Mouse (Mus musculus) megakaryocyte-erythroid progenitor cell, adult 5 weeks (primary cell): Measurements from ENCODE around the gene H2-Q7. TPM values are rescaled to one million over a fixed set of nuclear protein-coding genes. Genes with fewer than 3 reads are reported as not detected.

Source experiments
- polyA plus RNA-seq: library from polyadenylated mRNA; stranded (reverse); fragments of >175 nt; gene quantifications from 2 replicates; pipeline ENCODE4 v1.2.3, GENCODE M21; 2012

The H2-Q7 gene
- 180 and 308 TPM in 2 replicates for polyA plus RNA-seq

DNA sequence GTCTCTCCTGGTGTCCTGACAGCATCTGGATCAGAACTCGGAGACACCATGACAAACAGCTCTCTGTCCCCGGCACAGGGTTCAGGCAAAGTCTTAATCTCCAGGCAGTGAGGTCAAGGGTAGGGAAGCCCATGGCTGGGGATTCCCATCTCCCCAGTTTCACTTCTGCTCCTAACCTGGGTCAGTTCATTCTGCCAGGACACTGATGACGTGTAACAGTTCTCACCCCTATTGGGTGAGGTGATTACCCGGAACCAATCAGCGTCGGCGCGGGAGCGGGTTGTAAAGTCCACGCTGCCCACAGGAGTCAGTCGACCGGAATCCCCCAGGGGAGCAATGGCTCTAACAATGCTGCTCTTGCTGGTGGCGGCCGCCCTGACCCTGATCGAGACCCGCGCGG is at the start of gene H2-Q7:
Gene H2-Q7, plus strand, starts transcription at position 271 of the 400 bp plus-strand sequence.

DNA sequence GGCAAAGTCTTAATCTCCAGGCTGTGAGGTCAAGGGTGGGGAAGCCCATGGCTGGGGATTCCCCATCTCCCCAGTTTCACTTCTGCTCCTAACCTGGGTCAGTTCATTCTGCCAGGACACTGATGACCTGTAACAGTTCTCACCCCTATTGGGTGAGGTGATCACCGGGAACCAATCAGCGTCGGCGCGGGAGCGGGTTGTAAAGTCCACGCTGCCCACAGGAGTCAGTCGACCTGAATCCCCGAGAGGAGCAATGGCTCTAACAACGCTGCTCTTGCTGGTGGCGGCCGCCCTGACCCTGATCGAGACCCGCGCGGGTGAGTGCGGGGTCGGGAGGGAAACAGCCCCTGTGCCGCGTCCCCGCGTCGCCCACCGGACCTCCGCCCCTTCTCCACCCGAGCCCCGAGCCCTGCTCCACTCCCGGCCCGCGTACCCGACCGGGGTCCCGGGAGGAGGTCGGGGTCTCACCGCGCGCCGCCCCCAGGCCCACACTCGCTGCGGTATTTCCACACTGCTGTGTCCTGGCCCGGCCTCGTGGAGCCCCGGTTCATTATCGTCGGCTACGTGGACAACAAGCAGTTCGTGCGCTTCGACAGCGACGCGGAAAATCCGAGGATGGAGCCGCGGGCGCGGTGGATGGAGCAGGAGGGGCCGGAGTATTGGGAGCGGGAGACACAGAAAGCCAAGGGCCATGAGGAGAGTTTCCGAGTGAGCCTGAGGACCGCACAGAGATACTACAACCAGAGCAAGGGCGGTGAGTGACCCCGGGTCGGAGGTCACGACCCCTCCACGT is 14.1 kb upstream of the H2-Q7 start, which contains the start of gene H2-Q6:
Gene H2-Q6, plus strand, starts transcription at position 227 of the 793 bp plus-strand sequence.

DNA sequence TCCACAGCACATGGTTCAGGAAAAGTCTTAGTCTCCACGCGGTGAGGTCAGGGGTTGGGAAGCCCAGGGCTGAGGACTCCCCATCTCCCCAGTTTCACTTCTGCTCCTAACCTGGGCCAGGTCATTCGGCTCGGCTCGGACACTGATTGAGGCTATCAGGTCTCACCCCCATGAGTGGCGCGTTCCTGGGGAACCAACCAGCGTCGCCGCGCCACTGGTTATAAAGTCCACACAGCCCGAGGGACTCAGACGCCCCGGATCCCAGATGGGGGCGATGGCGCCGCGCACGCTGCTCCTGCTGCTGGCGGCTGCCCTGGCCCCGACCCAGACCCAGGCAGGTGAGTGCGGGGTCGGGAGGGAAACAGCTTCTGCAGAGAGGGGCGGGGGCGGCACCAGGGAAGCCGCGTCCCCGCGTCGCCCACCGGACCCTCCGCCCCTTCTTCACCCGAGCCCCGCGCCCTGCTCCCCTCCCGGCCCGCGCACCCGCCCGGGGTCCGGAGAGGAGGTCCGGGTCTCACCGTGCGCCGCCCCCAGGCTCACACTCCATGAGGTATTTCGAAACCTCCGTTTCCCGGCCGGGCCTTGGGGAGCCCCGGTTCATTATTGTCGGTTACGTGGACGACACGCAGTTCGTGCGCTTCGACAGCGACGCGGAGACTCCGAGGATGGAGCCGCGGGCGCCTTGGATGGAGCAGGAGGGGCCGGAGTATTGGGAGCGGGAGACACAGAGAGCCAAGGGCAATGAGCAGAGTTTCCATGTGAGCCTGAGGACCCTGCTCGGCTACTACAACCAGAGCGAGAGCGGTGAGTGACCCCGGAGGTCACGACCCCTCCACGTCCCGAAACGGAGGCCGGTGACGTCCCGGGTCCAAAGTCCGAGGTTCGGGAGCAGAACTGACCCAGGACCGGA is 31.1 kb downstream of the H2-Q7 start, which contains the start of gene H2-Q10:
Gene H2-Q10, plus strand, starts transcription at position 248 of the 910 bp plus-strand sequence.

Other genes starting within 250 kb of the H2-Q7 start
- gene Ltb, start 244.7 kb upstream of the H2-Q7 start, polyA plus RNA-seq, result 14.0 and 15.6 TPM in 2 replicates
- gene Tnf, start 237.1 kb upstream of the H2-Q7 start, polyA plus RNA-seq, result 12.8 and 21.1 TPM in 2 replicates
- 0.10 and 0.22 TPM in 2 replicates for gene Lta, start 233.8 kb upstream of the H2-Q7 start, polyA plus RNA-seq
- gene Gm16181, start 218.3 kb upstream of the H2-Q7 start, polyA plus RNA-seq, result not detected in 2 replicates
- 5.5 and 9.2 TPM in 2 replicates for gene Atp6v1g2, start 205.5 kb upstream of the H2-Q7 start, polyA plus RNA-seq
- gene Nfkbil1, start 203.4 kb upstream of the H2-Q7 start, polyA plus RNA-seq, result 42.2 and 43.8 TPM in 2 replicates
- 404 and 440 TPM in 2 replicates for gene Ddx39b, start 197.4 kb upstream of the H2-Q7 start, polyA plus RNA-seq
- 854 and 953 TPM in 2 replicates for gene H2-D1, start 176.4 kb upstream of the H2-Q7 start, polyA plus RNA-seq
- not detected in 2 replicates for gene H2-Q1, start 118.8 kb upstream of the H2-Q7 start, polyA plus RNA-seq
- not detected in 2 replicates for gene H2-Q2, start 96.9 kb upstream of the H2-Q7 start, polyA plus RNA-seq
- 178 and 252 TPM in 2 replicates for gene H2-Q4, start 59.5 kb upstream of the H2-Q7 start, polyA plus RNA-seq
- gene H2-Q6, start 14.3 kb upstream of the H2-Q7 start, polyA plus RNA-seq, result 207 and 337 TPM in 2 replicates
- 2.5 and 3.2 TPM in 2 replicates for gene H2-Q10, start 30.9 kb downstream of the H2-Q7 start, polyA plus RNA-seq
- gene Pou5f1, start 66.9 kb downstream of the H2-Q7 start, polyA plus RNA-seq, result not detected in 2 replicates
- 38.9 and 42.3 TPM in 2 replicates for gene Tcf19, start 77.7 kb downstream of the H2-Q7 start, polyA plus RNA-seq
- gene Cchcr1, start 77.9 kb downstream of the H2-Q7 start, polyA plus RNA-seq, result 14.8 and 25.7 TPM in 2 replicates
- 0.57 and 0.73 TPM in 2 replicates for gene Psors1c2, start 94.0 kb downstream of the H2-Q7 start, polyA plus RNA-seq
- not detected in 2 replicates for gene Cdsn, start 113.0 kb downstream of the H2-Q7 start, polyA plus RNA-seq
- gene 2300002M23Rik, start 128.3 kb downstream of the H2-Q7 start, polyA plus RNA-seq, result not detected in 2 replicates
- gene Sfta2, start 162.4 kb downstream of the H2-Q7 start, polyA plus RNA-seq, result not detected in 2 replicates
- gene Gm9573, start 187.5 kb downstream of the H2-Q7 start, polyA plus RNA-seq, result not detected in 2 replicates
- not detected in 2 replicates for gene Mucl3, start 204.5 kb downstream of the H2-Q7 start, polyA plus RNA-seq
- 112 TPM in 2 replicates for gene Vars2, start 228.4 kb downstream of the H2-Q7 start, polyA plus RNA-seq
- gene Gtf2h4, start 234.6 kb downstream of the H2-Q7 start, polyA plus RNA-seq, result 41.9 and 44.9 TPM in 2 replicates